Mouse (Mus musculus) cerebellum, adult 2 months (tissue): Measurements from ENCODE around the gene Mtcl1.

ENCODE experiments used
- CTCF ChIP-seq: fragments of 200-500 bp; IDR thresholded peaks from 2 replicates; pipeline ENCODE4 v1.5.1; 2011; ENCODE audit warnings: low read depth, mild to moderate bottlenecking, control low read depth, low read length, moderate library complexity, borderline replicate concordance; ENCODE audit not compliant: insufficient read depth
- POLR2A ChIP-seq: fragments of 200-500 bp; IDR thresholded peaks from 2 replicates; pipeline ENCODE4 v1.6.1; 2011; ENCODE audit warnings: low read length, control low read depth, borderline replicate concordance; ENCODE audit not compliant: insufficient read depth

DNA sequence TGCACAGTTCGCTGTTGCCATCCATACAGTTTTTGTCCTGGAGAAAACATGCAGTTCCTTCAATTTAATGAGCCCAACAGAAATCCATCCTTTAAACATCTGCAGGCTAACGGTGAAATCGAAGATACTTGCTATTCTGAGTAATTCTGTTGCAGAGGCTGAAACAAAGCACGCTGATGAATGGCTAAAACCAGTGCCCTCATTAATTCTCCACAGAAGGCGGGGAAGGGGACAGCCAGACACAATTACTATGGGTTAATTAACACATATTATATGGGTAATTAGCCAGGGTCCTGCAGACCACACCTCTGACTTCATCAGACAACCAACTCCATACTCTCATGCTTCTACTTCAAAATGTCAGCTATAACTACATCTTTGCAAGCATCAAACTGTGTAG lies 32.2 kb downstream of the Mtcl1 start:
- no peak for TF ChIP-seq CTCF
- no peak for TF ChIP-seq POLR2A
